Mouse (Mus musculus) CH12.LX (cell line): ENCODE results near the gene Prss16. TPM values are rescaled to one million over a fixed set of nuclear protein-coding genes. Genes with fewer than 3 reads are reported as not detected.

ENCODE experiments used
- DNase-seq: peaks from one replicate; pipeline ENCODE4 v3.0.0-alpha.2; 2013; ENCODE audit errors: extremely low read depth
- H3K27ac ChIP-seq: 2 replicates; pipeline ENCODE4 v1.5.1; 2012; ENCODE audit warnings: low read depth, mild to moderate bottlenecking, control low read depth, moderate library complexity; ENCODE audit not compliant: insufficient read depth
- H3K27me3 ChIP-seq: replicated peaks from 2 replicates; pipeline ENCODE3; 2012; ENCODE audit warnings: inconsistent platforms
- H3K36me3 ChIP-seq, 2 experiments: replicated peaks in 1 of 2; 2 replicates each; pipeline versions ENCODE3 to v1.6.1; 2012; ENCODE audit warnings: inconsistent platforms in 1 of 2, low read length in 1 of 2, mild to moderate bottlenecking in 1 of 2, mixed read lengths in 1 of 2, moderate library complexity in 1 of 2; ENCODE audit not compliant: control insufficient read depth in 1 of 2, insufficient read depth in 1 of 2
- H3K4me1 ChIP-seq, 2 experiments: 2 replicates each; pipeline ENCODE4 v1.6.1; 2012; ENCODE audit warnings: inconsistent platforms in 1 of 2, moderate library complexity in 1 of 2; ENCODE audit not compliant: insufficient read depth in 2 of 2, control insufficient read depth in 1 of 2
- H3K4me2 ChIP-seq: 2 replicates; pipeline ENCODE4 v1.6.1; 2012; ENCODE audit warnings: low read depth, mild to moderate bottlenecking, control low read depth; ENCODE audit not compliant: poor library complexity, insufficient read depth, severe bottlenecking
- H3K4me3 ChIP-seq, 3 experiments: fragments of 150-350 bp in 1 of 3; sonication (generic) in 1 of 3; replicated peaks in 1 of 3; 2 replicates each; pipeline versions ENCODE3 to v1.5.1; 2011 to 2012; ENCODE audit warnings: low read depth in 2 of 3, low read length in 2 of 3, mild to moderate bottlenecking in 2 of 3, moderate library complexity in 2 of 3, control low read depth in 1 of 3, improper control_type of control experiment in 1 of 3, inconsistent platforms in 1 of 3, mixed read lengths in 1 of 3; ENCODE audit not compliant: poor library complexity in 1 of 3
- H3K79me2 ChIP-seq: replicated peaks from 2 replicates; pipeline ENCODE4 v1.6.1; 2012; ENCODE audit warnings: mild to moderate bottlenecking, moderate library complexity; ENCODE audit not compliant: control insufficient read depth, poor library complexity, insufficient read depth, severe bottlenecking; ENCODE audit errors: extremely low read depth
- H3K9ac ChIP-seq: 2 replicates; pipeline ENCODE4 v1.6.1; 2012; ENCODE audit warnings: low read depth, mild to moderate bottlenecking, control low read depth, moderate library complexity; ENCODE audit not compliant: insufficient read depth
- H3K9me3 ChIP-seq: replicated peaks from 2 replicates; pipeline ENCODE3; 2012; ENCODE audit warnings: low read length, inconsistent platforms, mixed read lengths
- CTCF ChIP-seq, 2 experiments: IDR thresholded peaks in 1 of 2; conservative IDR thresholded peaks in 1 of 2; 2 replicates each; pipeline ENCODE4 v1.5.1; 2011 to 2012; ENCODE audit warnings: low read depth in 2 of 2, low read length in 2 of 2, improper control_type of control experiment in 1 of 2, inconsistent platforms in 1 of 2, mild to moderate bottlenecking in 1 of 2, moderate library complexity in 1 of 2
- E2F4 ChIP-seq: IDR thresholded peaks from 2 replicates; pipeline ENCODE4 v1.6.1; 2011; ENCODE audit warnings: low read depth, low read length, improper control_type of control experiment; ENCODE audit not compliant: insufficient replicate concordance
- ELF1 ChIP-seq: IDR thresholded peaks from 2 replicates; pipeline ENCODE4 v1.6.1; 2014; ENCODE audit warnings: low read depth, mild to moderate bottlenecking, inconsistent platforms, low read length, improper control_type of control experiment
- HCFC1 ChIP-seq: IDR thresholded peaks from 2 replicates; pipeline ENCODE4 v1.6.1; 2012; ENCODE audit warnings: low read depth, mild to moderate bottlenecking, inconsistent platforms, low read length, improper control_type of control experiment
- JUN ChIP-seq: IDR thresholded peaks from 2 replicates; pipeline ENCODE4 v1.6.1; 2011; ENCODE audit warnings: low read depth, mild to moderate bottlenecking, low read length, improper control_type of control experiment, moderate library complexity; ENCODE audit not compliant: insufficient read depth
- KAT2A ChIP-seq: IDR thresholded peaks from 2 replicates; pipeline ENCODE4 v1.6.1; 2012; ENCODE audit warnings: low read length, improper control_type of control experiment, inconsistent platforms; ENCODE audit not compliant: insufficient replicate concordance
- MAFK ChIP-seq: IDR thresholded peaks from 2 replicates; pipeline ENCODE4 v1.6.1; 2011; ENCODE audit warnings: low read length, improper control_type of control experiment; ENCODE audit not compliant: insufficient replicate concordance
- MAX ChIP-seq: IDR thresholded peaks from 2 replicates; pipeline ENCODE4 v1.6.1; 2011; ENCODE audit warnings: low read length, improper control_type of control experiment
- MEF2A ChIP-seq: IDR thresholded peaks from 2 replicates; pipeline ENCODE4 v1.6.1; 2014; ENCODE audit warnings: low read depth, mild to moderate bottlenecking, inconsistent platforms, low read length, improper control_type of control experiment, borderline replicate concordance
- MXI1 ChIP-seq: IDR thresholded peaks from 2 replicates; pipeline ENCODE4 v1.6.1; 2011; ENCODE audit warnings: mild to moderate bottlenecking, low read depth, low read length, improper control_type of control experiment
- MYC ChIP-seq: IDR thresholded peaks from 2 replicates; pipeline ENCODE4 v1.6.1; 2011; ENCODE audit warnings: low read depth, mild to moderate bottlenecking, improper control_type of control experiment, low read length
- NRF1 ChIP-seq: IDR thresholded peaks from 2 replicates; pipeline ENCODE4 v1.6.1; 2014; ENCODE audit warnings: low read depth, mild to moderate bottlenecking, inconsistent platforms, low read length, improper control_type of control experiment, moderate library complexity
- RAD21 ChIP-seq: IDR thresholded peaks from 2 replicates; pipeline ENCODE4 v1.6.1; 2011; ENCODE audit warnings: low read depth, mild to moderate bottlenecking, low read length, improper control_type of control experiment, moderate library complexity
- SIN3A ChIP-seq: IDR thresholded peaks from 2 replicates; pipeline ENCODE4 v1.6.1; 2012; ENCODE audit warnings: low read length, improper control_type of control experiment, inconsistent platforms
- SMC3 ChIP-seq: IDR thresholded peaks from 2 replicates; pipeline ENCODE4 v1.6.1; 2011; ENCODE audit warnings: low read depth, low read length, improper control_type of control experiment
- TBP ChIP-seq: conservative IDR thresholded peaks from 2 replicates; pipeline ENCODE4 v1.6.1; 2011; ENCODE audit warnings: low read depth, low read length, improper control_type of control experiment
- USF2 ChIP-seq: conservative IDR thresholded peaks from 2 replicates; pipeline ENCODE4 v1.6.1; 2011; ENCODE audit warnings: low read depth, low read length, improper control_type of control experiment
- ZC3H11A ChIP-seq: IDR thresholded peaks from 2 replicates; pipeline ENCODE4 v1.6.1; 2012; ENCODE audit warnings: low read depth, mild to moderate bottlenecking, inconsistent platforms, low read length, improper control_type of control experiment
- ZKSCAN1 ChIP-seq: IDR thresholded peaks from 2 replicates; pipeline ENCODE4 v1.6.1; 2012; ENCODE audit warnings: low read depth, inconsistent platforms, low read length, improper control_type of control experiment, borderline replicate concordance
- ZNF384 ChIP-seq: IDR thresholded peaks from 2 replicates; pipeline ENCODE4 v1.6.1; 2012; ENCODE audit warnings: low read depth, low read length, improper control_type of control experiment, inconsistent platforms
- dilution Hi-C: fragments of 300-500 bp; cut with MboI; formaldehyde crosslinking; loops from 2 replicates; pipeline ENCODE4 v1.14.3; 2020; ENCODE audit warnings: low sequenced_read_pairs; ENCODE audit not compliant: extremely low pct_unique_long_range_greater_than_20kb, extremely low pct_ligation_motif_present
- in situ Hi-C: fragments of 300-500 bp; cut with MboI; formaldehyde crosslinking; loops from 3 replicates; pipeline ENCODE4 v1.14.3; 2019; ENCODE audit warnings: low sequenced_read_pairs, low pct_ligation_motif_present, low pct_unique_long_range_greater_than_20kb, mixed read lengths
- polyA plus RNA-seq: library from polyadenylated mRNA; unstranded; fragments of >175 nt; gene quantifications from 2 replicates; pipeline ENCODE4 v1.2.1, GENCODE M21; 2012; ENCODE audit warnings: low read depth; ENCODE audit not compliant: insufficient read length
- total RNA-seq, 2 experiments: library from RNA; depleted of rRNA; stranded (reverse); fragments of 300-350 nt in 1 of 2; fragments of >200 nt in 1 of 2; gene quantifications; 2 replicates each; pipeline ENCODE4 v1.2.3; 2012 to 2014

The Prss16 gene
- total and polyA plus RNA-seq, 3 experiments, result 0.36 to 1.4 (median 0.47) TPM

GRCm38 (mm10) chr13:22033741-22034442, 24.4 kb upstream of the Prss16 start:
- Histone ChIP-seq H3K4me2 (peak overlapping the region; percentile 78; the same call in 1 of the 2 replicates), H3K79me2 (no peaks in the 10 kb centered on the region), H3K27me3 (no peaks in the 10 kb centered on the region), H3K4me1 (peaks cover 3 to 25% of the 10 kb centered on the region in 2 experiments; a peak in 3 of 4 replicates), H3K4me3 (no peak overlapping the region), H3K9ac (peak overlapping the region; percentile 92), H3K9me3 (no peaks in the 10 kb centered on the region), H3K27ac (no peak overlapping the region), H3K36me3 (no peaks in the 10 kb centered on the region)
- in situ Hi-C loops (loop anchor here (5.0 to 25.0 kb wide), 4 partner anchors 107 to 1728 kb away; partner anchors contain the start of genes Hist1h1a, Hist1h2ab, Hist1h3a and Hist1h3b), dilution Hi-C loops (no loop called here)
- DNase-seq, result peak; percentile 41
- TF ChIP-seq KAT2A (no peak), ZC3H11A (no peak), MXI1 (no peak), ZKSCAN1 (no peak), JUN (no peak), USF2 (no peak)

DNA sequence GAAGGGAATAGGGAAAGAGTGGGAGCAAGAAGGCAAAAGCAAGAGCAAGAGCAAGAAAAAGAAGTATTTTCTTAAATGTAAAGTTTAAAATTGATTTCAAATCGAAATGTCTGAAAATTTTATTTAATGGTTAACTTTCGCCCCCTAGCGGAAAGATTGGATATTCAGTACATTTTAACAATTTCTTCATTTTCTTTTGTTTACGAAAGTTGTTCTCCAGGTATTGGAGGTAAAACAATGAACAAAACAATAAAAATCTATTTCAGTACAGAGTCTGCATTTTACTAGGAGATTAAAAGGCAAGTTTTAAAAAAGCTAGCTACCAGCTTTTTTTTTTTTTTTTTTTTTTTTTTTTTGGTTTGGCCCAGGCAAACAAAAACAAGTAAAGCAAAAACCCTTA, 21.0 kb upstream of the Prss16 start:
- H3K4me2 ChIP-seq, result peak overlapping the region; percentile 71; the same call in 1 of the 2 replicates

DNA sequence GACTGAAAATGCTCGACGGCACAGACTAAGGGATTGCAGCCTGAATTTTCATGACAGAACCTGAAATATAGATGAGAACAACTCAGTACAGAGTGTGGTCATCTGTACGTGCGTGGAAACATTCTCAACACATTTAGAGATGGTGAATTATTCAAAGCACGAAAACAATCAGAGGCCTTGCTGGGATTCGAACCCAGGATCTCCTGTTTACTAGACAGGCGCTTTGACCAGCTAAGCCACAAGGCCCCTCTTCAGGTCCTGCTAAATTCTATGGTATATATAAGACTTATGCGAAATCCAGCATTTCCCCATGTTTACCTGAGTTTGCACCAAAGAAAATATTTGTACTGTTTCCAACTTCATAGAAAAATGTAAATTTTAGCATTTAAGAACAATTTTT, 20.4 kb upstream of the Prss16 start:
- no peaks in the 10 kb centered on the region for H3K9me3 ChIP-seq
- peak overlapping the region; percentile 96 for H3K4me2 ChIP-seq
- peak overlapping the region; percentile 66; the same call in 1 of the 2 replicates for H3K9ac ChIP-seq
- no peak for TF ChIP-seq MEF2A
- peak; percentile 99 for TF ChIP-seq TBP
- TF ChIP-seq SIN3A, result peak; percentile 41; the same call in 1 of the 2 replicates
- TF ChIP-seq ELF1, result peak; percentile 76
- TF ChIP-seq MYC, result 0 out of 2 replicates have a peak, but pooled peaks have one; percentile 29
- peak; percentile 62 for TF ChIP-seq MAFK
- no peak for TF ChIP-seq USF2
- TF ChIP-seq RAD21, result no peak
- TF ChIP-seq NRF1, result 0 out of 2 replicates have a peak, but pooled peaks have one; percentile 5
- no peak for TF ChIP-seq E2F4
- no peak for TF ChIP-seq HCFC1
- no peak for TF ChIP-seq ZKSCAN1
- H3K4me1 ChIP-seq, result peaks cover 3 to 13% of the 10 kb centered on the region in 2 experiments; a peak in 3 of 4 replicates
- peak overlapping the region; percentile 38; the same call in 1 of the 2 replicates for H3K27ac ChIP-seq
- peak; percentile 90 for DNase-seq
- H3K36me3 ChIP-seq, result no peaks in the 10 kb centered on the region
- in situ Hi-C loops (loop anchor here (5.0 to 25.0 kb wide), 5 partner anchors 103 to 1732 kb away; partner anchors contain the start of genes Hist1h1a, Hist1h2ab, Hist1h3a and Hist1h3b), dilution Hi-C loops (no loop called here)
- H3K79me2 ChIP-seq, result no peaks in the 10 kb centered on the region
- peaks cover 2% of the 10 kb centered on the region for H3K27me3 ChIP-seq
- peak overlapping the region; percentile 44 to 58 (median 56) for H3K4me3 ChIP-seq

More for the DNA sequence above, 21.0 kb upstream of the Prss16 start:
- DNase-seq, result peak; percentile 50
- dilution Hi-C loops (no loop called here), in situ Hi-C loops (loop anchor here (5.0 to 25.0 kb wide), 4 partner anchors 103 to 1732 kb away; partner anchors contain the start of genes Hist1h1a, Hist1h2ab, Hist1h3a and Hist1h3b)
- Histone ChIP-seq H3K27me3 (peaks cover 2% of the 10 kb centered on the region), H3K4me3 (peak overlapping the region in 1 of 3 experiments; percentile 12), H3K79me2 (no peaks in the 10 kb centered on the region), H3K4me1 (peaks cover 3 to 13% of the 10 kb centered on the region in 2 experiments; a peak in 3 of 4 replicates), H3K9me3 (no peaks in the 10 kb centered on the region), H3K27ac (no peak overlapping the region), H3K36me3 (no peaks in the 10 kb centered on the region), H3K9ac (no peak overlapping the region)
- TF ChIP-seq ZNF384 (peak; percentile 84), MAX (no peak), RAD21 (peak; percentile 71), CTCF (conservative IDR thresholded peaks at IDR 0.05 in 1 of 2, IDR thresholded peaks at IDR 0.05 in 1 of 2; ENCODE audit: low read depth in 2 of 2, low read length in 2 of 2) (peak in 1 of 2 experiments; percentile 65; a peak in 3 of 4 replicates), SMC3 (peak; percentile 13; the same call in 1 of the 2 replicates)
